Mouse (Mus musculus): ENCODE measurements around the gene Boll. TPM values are rescaled to one million over a fixed set of nuclear protein-coding genes. Genes with fewer than 3 reads are reported as not detected.

Gene Boll
- 0.36 and 0.46 TPM in 2 replicates for polyA plus RNA-seq (2015; fragmentation: Nextera tagmentation; extraction: Ambion mirVana)

DNA sequence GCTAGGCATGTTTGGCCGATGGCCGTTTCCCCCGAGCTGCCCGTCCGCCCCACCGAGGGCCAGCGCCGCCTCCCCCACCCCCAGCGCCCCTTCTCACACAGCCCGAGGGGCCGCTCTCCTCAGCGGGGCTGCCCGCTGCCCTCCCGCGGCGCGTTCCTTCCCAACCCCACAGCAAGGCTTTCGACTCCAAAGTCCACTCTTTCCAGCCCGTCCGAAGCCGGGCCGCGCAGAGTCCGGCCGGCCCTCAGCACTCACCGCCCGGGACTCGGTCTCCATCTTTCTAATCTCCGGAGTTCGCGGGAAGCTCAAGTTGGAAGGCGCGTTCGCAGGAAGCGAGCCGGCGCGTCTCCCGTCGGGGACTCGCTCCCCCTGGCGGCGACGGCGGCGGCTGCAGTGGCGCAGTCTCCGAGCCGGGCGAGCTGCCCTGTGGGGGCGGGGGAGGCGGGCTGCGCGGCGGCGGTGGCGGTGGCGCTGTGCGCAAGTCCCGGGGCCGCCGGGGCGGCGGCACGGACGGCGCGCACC, at the start of gene Boll:
TSS of gene Boll (minus strand) at position 426 of the 522 bp plus-strand sequence.
- Histone ChIP-seq H3K9me3 (ENCODE audit: low read length) (peaks cover 9% of the 10 kb centered on the region), H3K27ac (ENCODE audit: low read length) (no peak within 1 kb of the TSS), H3K4me3 (ENCODE audit: low read length) (peak within 1 kb of the TSS; percentile 52), H3K9ac (replicated peaks; ENCODE audit: low read length) (peak within 1 kb of the TSS; percentile 50; the same call in 1 of the 2 replicates), H3K27me3 (ENCODE audit: insufficient read depth, low read length) (peaks cover 23% of the 10 kb centered on the region), H3K36me3 (ENCODE audit: insufficient read depth, low read length) (no peaks in the 10 kb centered on the region), H3K4me1 (ENCODE audit: insufficient read depth, low read length) (0 out of 2 replicates have a peak, but pooled peaks cover 6% of the 10 kb centered on the region), H3K4me2 (replicated peaks; ENCODE audit: low read depth, low read length) (peak within 1 kb of the TSS; percentile 59)
- ATAC-seq (ENCODE audit: low FRiP score, low TSS enrichment) = peak; percentile 80
- WGBS = 16% methylated on average over 39 of the region's 68 CpGs

DNA sequence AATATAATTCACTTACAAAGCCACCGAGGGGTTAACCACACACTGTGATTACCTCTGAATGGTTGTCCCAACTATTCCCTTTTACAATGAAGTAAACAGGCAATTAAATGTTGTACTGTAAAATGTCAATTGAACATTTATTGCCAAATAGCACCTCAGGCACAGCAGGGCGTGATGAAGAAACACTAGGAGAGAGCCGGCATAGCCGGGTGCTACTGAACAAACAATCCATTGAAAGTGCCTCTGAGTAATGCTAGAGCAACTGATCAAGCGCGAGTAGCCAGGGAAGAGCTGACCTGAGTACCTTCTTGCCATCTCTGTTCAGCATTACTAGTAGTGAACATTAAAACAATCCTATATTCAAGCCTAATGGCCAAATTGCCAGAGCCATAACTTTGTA, 49.3 kb upstream of the Boll start:
- 26% methylated on average over 6 of the region's 6 CpGs for WGBS
- H3K27ac ChIP-seq (ENCODE audit: low read length) = no peak overlapping the region

DNA sequence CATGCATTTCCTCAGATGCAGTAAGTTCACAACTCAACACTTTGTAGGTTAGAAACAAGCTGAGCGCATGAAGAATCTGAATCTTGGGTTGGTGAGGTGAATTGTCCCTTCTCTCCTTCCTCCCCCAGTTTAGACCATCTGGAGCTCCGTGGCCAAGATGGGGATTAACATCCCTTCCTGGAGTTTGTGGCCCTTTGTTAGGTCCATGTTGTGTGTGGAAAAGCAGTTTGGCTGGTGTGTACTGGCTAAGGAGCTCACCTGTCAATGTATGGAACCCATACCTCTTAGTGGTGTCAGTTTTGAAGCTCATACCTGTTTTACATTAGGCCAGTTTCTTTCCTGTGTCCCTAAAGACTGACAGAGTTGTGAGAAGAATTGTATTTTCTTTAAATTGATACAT, 47.8 kb upstream of the Boll start:
- no peaks in the 10 kb centered on the region; the same call in 1 of the 2 replicates for H3K9me3 ChIP-seq (ENCODE audit: low read length)
- no peaks in the 10 kb centered on the region for H3K27me3 ChIP-seq (ENCODE audit: insufficient read depth, low read length)
- 0 out of 2 replicates have a peak, but pooled peaks cover 2% of the 10 kb centered on the region for H3K4me1 ChIP-seq (ENCODE audit: insufficient read depth, low read length)
- H3K4me3 ChIP-seq (ENCODE audit: low read length) = no peak overlapping the region
- H3K27ac ChIP-seq (ENCODE audit: low read length) = no peak overlapping the region
- H3K36me3 ChIP-seq (ENCODE audit: insufficient read depth, low read length) = 0 out of 2 replicates have a peak, but pooled peaks cover 2% of the 10 kb centered on the region
- H3K4me2 ChIP-seq (replicated peaks; ENCODE audit: low read depth, low read length) = no peak overlapping the region
- WGBS = 88% methylated on average over 2 of the region's 2 CpGs
- ATAC-seq (ENCODE audit: low FRiP score, low TSS enrichment) = no peak
- H3K9ac ChIP-seq (replicated peaks; ENCODE audit: low read length) = no peak overlapping the region

More for the DNA sequence above, 49.3 kb upstream of the Boll start:
- Histone ChIP-seq H3K4me3 (ENCODE audit: low read length) (no peak overlapping the region), H3K4me2 (replicated peaks; ENCODE audit: low read depth, low read length) (no peak overlapping the region), H3K9me3 (ENCODE audit: low read length) (no peaks in the 10 kb centered on the region; the same call in 1 of the 2 replicates), H3K4me1 (ENCODE audit: insufficient read depth, low read length) (0 out of 2 replicates have a peak, but pooled peaks cover 2% of the 10 kb centered on the region), H3K9ac (replicated peaks; ENCODE audit: low read length) (no peak overlapping the region), H3K36me3 (ENCODE audit: insufficient read depth, low read length) (0 out of 2 replicates have a peak, but pooled peaks cover 2% of the 10 kb centered on the region), H3K27me3 (ENCODE audit: insufficient read depth, low read length) (no peaks in the 10 kb centered on the region)
- ATAC-seq (ENCODE audit: low FRiP score, low TSS enrichment) = no peak

DNA sequence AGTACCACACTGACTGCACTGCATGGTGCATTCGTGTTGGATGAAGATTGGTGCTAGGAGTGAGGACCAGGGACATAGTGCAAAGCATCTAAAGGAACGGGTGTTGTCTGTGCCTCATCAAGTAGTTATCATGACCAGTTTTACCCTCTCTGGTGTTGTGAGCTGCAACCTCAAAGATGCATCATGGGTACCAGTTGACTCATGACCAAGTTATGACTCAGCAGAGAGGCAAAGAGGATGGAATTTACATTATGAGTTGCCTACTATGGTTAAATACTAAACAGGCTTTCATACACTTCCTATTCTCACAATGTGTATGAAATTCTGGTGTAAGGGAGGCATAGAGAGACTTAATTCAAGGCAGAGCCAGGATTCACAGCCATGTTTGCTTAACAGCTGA, 47.4 kb upstream of the Boll start:
- no peak overlapping the region for H3K4me2 ChIP-seq (replicated peaks; ENCODE audit: low read depth, low read length)
- H3K4me1 ChIP-seq (ENCODE audit: insufficient read depth, low read length) = 0 out of 2 replicates have a peak, but pooled peaks cover 2% of the 10 kb centered on the region
- H3K9me3 ChIP-seq (ENCODE audit: low read length) = no peaks in the 10 kb centered on the region; the same call in 1 of the 2 replicates
- H3K27me3 ChIP-seq (ENCODE audit: insufficient read depth, low read length) = no peaks in the 10 kb centered on the region
- H3K4me3 ChIP-seq (ENCODE audit: low read length) = no peak overlapping the region
- 0 out of 2 replicates have a peak, but pooled peaks cover 2% of the 10 kb centered on the region for H3K36me3 ChIP-seq (ENCODE audit: insufficient read depth, low read length)
- H3K9ac ChIP-seq (replicated peaks; ENCODE audit: low read length) = no peak overlapping the region
- H3K27ac ChIP-seq (ENCODE audit: low read length) = no peak overlapping the region
- 83% methylated on average over 2 of the region's 2 CpGs for WGBS
- no peak for ATAC-seq (ENCODE audit: low FRiP score, low TSS enrichment)

DNA sequence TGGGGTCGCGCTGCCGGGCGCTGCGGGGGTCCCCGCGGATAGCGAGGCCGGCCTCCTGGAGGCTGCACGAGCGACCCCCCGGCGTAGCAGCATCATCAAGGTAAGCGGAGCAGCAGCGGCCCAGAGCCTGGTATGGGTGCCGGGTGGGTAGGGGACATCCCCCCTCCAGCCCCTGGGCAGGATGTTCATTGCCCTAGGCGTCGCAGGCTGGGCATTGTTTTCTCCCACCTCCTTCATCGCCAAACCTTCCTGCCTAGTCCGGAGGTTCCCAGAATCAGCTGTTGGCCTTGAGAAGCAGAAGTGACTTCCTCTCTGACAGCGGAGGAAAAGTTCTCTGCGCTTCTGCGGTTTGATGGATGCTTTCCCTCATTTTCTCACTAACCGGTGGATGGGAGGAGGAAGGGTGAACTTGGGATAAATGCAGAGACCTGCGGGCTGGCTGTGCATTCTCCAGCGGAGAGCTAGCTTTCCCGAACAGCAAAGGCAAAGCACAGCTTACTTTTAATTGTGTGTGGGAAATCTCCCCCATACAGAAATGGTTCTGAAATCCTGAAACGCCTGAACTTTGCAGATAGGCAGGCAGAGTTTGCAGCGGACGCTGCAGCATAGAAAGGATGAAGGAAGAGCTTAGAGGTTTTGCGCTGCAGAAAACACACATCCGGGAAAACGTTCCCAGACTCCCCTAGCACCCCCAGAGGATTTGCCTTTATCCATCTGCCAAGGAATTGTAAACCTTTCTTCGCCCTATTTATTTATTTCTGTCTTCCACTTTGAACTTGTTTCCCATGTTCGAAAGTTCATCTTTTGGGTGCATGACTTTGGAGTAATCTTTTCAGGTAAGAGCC, 43.5 kb upstream of the Boll start:
- H3K4me2 ChIP-seq (replicated peaks; ENCODE audit: low read depth, low read length) = peak overlapping the region; percentile 76
- H3K27me3 ChIP-seq (ENCODE audit: insufficient read depth, low read length) = peaks cover 3% of the 10 kb centered on the region; the same call in 1 of the 2 replicates
- 2% methylated on average over 35 of the region's 35 CpGs for WGBS
- H3K9ac ChIP-seq (replicated peaks; ENCODE audit: low read length) = peak overlapping the region; percentile 71
- no peak for ATAC-seq (ENCODE audit: low FRiP score, low TSS enrichment)
- H3K36me3 ChIP-seq (ENCODE audit: insufficient read depth, low read length) = 0 out of 2 replicates have a peak, but pooled peaks cover 2% of the 10 kb centered on the region
- H3K9me3 ChIP-seq (ENCODE audit: low read length) = no peaks in the 10 kb centered on the region; the same call in 1 of the 2 replicates
- peak overlapping the region; percentile 52 for H3K27ac ChIP-seq (ENCODE audit: low read length)
- H3K4me1 ChIP-seq (ENCODE audit: insufficient read depth, low read length) = peaks cover 12% of the 10 kb centered on the region
- peak overlapping the region; percentile 81 for H3K4me3 ChIP-seq (ENCODE audit: low read length)

DNA sequence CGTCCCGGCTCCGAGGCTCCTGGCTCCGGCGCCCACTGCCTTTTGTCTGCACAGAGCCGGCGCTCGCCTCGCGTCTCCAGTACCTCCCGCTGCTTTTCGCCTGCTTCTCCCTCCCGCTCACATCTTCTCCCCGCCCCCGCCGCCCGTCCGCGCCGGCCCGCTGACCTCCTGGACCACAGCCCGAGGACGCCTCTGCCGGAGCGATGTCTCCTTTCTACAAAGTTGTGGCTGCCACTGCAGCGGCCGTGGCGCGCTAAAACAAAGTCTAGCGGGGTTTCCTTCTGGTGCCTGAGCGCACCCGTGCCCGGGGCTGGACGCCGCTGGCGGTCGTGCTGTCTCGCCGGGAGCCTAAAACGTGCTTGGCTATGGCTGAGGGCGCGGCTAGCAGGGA, 42.7 kb upstream of the Boll start:
- WGBS = under 1% methylated on average over 37 of the region's 42 CpGs
- Histone ChIP-seq H3K4me1 (ENCODE audit: insufficient read depth, low read length) (peaks cover 12% of the 10 kb centered on the region), H3K9ac (replicated peaks; ENCODE audit: low read length) (peak overlapping the region; percentile 71), H3K27ac (ENCODE audit: low read length) (peak overlapping the region; percentile 43), H3K4me2 (replicated peaks; ENCODE audit: low read depth, low read length) (peak overlapping the region; percentile 76), H3K27me3 (ENCODE audit: insufficient read depth, low read length) (peaks cover 3% of the 10 kb centered on the region; the same call in 1 of the 2 replicates), H3K9me3 (ENCODE audit: low read length) (no peaks in the 10 kb centered on the region; the same call in 1 of the 2 replicates), H3K4me3 (ENCODE audit: low read length) (peak overlapping the region; percentile 81), H3K36me3 (ENCODE audit: insufficient read depth, low read length) (0 out of 2 replicates have a peak, but pooled peaks cover 2% of the 10 kb centered on the region)
- peak; percentile 74 for ATAC-seq (ENCODE audit: low FRiP score, low TSS enrichment)

DNA sequence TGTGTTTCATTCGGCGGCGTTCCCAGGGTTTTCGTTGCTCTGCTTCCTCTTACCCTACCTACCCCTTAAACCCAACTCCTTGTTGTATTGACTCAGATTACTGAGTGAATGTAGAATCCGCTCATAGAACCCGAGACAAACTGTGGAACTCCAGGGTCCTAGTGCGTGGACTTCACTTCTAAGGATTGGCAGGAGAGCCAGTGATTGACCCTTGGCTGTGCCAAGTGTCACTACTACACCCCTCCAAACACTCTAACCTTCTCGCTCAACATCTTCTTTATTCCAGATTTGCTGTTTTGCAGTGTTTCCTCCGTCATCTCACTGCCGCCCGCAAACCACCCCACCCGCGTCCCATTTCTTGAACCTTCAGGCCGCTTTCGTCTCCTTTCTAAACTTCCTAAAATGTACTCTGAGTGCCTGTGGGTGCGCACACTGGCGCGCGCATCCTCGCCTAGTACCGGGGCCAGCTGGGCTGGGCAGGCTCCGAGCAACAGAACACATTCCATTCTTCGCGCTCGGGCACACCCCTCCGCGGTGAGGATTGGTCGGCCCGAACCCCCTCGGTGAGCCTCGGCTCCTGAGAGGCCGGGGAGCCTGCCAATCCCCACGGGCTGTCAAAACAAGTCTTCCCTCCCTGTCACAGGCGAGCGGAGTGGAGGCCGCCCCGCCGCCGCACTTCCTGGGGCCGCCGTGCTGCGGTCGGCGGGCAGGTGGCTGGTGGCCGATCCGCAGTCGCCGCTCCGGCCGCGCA, 42.2 kb upstream of the Boll start, which contains the start of gene Plcl1:
TSS of gene Plcl1 (plus strand) at position 650 of the 751 bp plus-strand sequence.
- no peaks in the 10 kb centered on the region; the same call in 1 of the 2 replicates for H3K9me3 ChIP-seq (ENCODE audit: low read length)
- peak within 1 kb of the TSS; percentile 45 for H3K27ac ChIP-seq (ENCODE audit: low read length)
- H3K4me3 ChIP-seq (ENCODE audit: low read length) = peak within 1 kb of the TSS; percentile 81
- ATAC-seq (ENCODE audit: low FRiP score, low TSS enrichment) = peak; percentile 99
- peak within 1 kb of the TSS; percentile 71 for H3K9ac ChIP-seq (replicated peaks; ENCODE audit: low read length)
- peaks cover 3% of the 10 kb centered on the region; the same call in 1 of the 2 replicates for H3K27me3 ChIP-seq (ENCODE audit: insufficient read depth, low read length)
- 0 out of 2 replicates have a peak, but pooled peaks cover 2% of the 10 kb centered on the region for H3K36me3 ChIP-seq (ENCODE audit: insufficient read depth, low read length)
- peak within 1 kb of the TSS; percentile 76 for H3K4me2 ChIP-seq (replicated peaks; ENCODE audit: low read depth, low read length)
- WGBS = 2% methylated on average over 46 of the region's 51 CpGs
- H3K4me1 ChIP-seq (ENCODE audit: insufficient read depth, low read length) = peaks cover 12% of the 10 kb centered on the region

DNA sequence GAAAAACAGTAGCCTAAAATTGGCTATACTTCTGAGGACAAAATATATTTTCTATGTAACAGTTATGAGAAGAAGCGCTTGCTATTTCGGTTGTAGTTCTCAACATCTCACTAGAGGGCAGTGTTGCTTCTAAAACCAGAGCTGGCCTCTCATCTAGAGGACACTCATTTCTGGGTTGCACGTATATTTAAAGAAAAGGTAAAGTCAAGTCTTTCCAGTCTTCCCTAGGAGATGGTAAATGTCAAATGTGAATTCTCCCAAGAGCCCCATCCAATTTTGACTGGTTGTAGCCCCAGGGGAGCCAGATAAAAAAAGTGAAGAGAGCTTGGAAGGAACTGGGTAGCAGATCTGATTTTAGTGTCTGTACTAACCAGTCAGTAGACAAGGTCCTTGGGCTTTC, 41.2 kb upstream of the Boll start:
- H3K36me3 ChIP-seq (ENCODE audit: insufficient read depth, low read length) = 0 out of 2 replicates have a peak, but pooled peaks cover 2% of the 10 kb centered on the region
- no peak overlapping the region for H3K9ac ChIP-seq (replicated peaks; ENCODE audit: low read length)
- no peak for ATAC-seq (ENCODE audit: low FRiP score, low TSS enrichment)
- H3K27me3 ChIP-seq (ENCODE audit: insufficient read depth, low read length) = peaks cover 3% of the 10 kb centered on the region; the same call in 1 of the 2 replicates
- 3% methylated on average over 3 of the region's 3 CpGs for whole genome bisulfite sequencing
- H3K4me2 ChIP-seq (replicated peaks; ENCODE audit: low read depth, low read length) = 0 out of 2 replicates have a peak overlapping the region, but pooled peaks have one; percentile 76
- H3K9me3 ChIP-seq (ENCODE audit: low read length) = no peaks in the 10 kb centered on the region; the same call in 1 of the 2 replicates
- H3K4me3 ChIP-seq (ENCODE audit: low read length) = no peak overlapping the region
- H3K4me1 ChIP-seq (ENCODE audit: insufficient read depth, low read length) = peaks cover 12% of the 10 kb centered on the region
- H3K27ac ChIP-seq (ENCODE audit: low read length) = no peak overlapping the region

DNA sequence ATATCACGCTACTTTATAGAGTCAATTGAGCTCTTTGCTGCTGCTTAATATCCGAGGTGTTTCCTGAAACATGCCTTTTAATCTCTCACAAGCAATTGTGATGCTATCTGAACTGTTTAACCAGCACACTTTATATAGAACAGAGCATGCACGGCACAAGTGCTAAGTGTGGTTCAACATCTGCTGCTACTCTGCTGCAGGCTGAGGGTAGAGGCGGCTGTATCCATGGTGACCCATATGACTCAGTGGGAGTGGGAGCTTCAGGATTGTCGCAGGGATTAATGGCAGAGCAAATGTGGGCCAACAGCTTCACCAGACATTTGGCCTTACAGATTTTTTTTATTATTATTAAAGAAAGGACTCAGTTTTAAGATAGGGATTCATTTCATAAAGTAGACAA, 36.6 kb upstream of the Boll start:
- Histone ChIP-seq H3K9ac (replicated peaks; ENCODE audit: low read length) (no peak overlapping the region), H3K27ac (ENCODE audit: low read length) (no peak overlapping the region), H3K27me3 (ENCODE audit: insufficient read depth, low read length) (peaks cover 3% of the 10 kb centered on the region; the same call in 1 of the 2 replicates), H3K4me2 (replicated peaks; ENCODE audit: low read depth, low read length) (no peak overlapping the region), H3K4me1 (ENCODE audit: insufficient read depth, low read length) (peaks cover 5% of the 10 kb centered on the region), H3K9me3 (ENCODE audit: low read length) (no peaks in the 10 kb centered on the region), H3K4me3 (ENCODE audit: low read length) (no peak overlapping the region), H3K36me3 (ENCODE audit: insufficient read depth, low read length) (no peaks in the 10 kb centered on the region)
- ATAC-seq (ENCODE audit: low FRiP score, low TSS enrichment) = no peak
- 41% methylated on average over 5 of the region's 5 CpGs for WGBS
